Mouse (Mus musculus) cerebellum, adult 11 months (tissue): Measurements from ENCODE around the gene Btbd17.

Experiments
- DNase-seq: peaks from one replicate; pipeline ENCODE4 v3.0.0; 2022

Gene Btbd17

GRCm38 (mm10) chr11:114764820-114765818, 30.6 kb downstream of the Btbd17 start, which contains the start of gene Kif19a:
Gene Kif19a (plus strand): TSS chr11:114765388.
- peak; percentile 42 for DNase-seq

GRCm38 (mm10) chr11:114747564-114748138, 48.1 kb downstream of the Btbd17 start:
- DNase-seq: no peak

GRCm38 (mm10) chr11:114745134-114745533, 50.6 kb downstream of the Btbd17 start:
- peak; percentile 95 for DNase-seq

GRCm38 (mm10) chr11:114741451-114741850, 54.3 kb downstream of the Btbd17 start:
- no peak for DNase-seq
